In genomic region chr11:8949765-8950430, GRCm38 (mm10) we compare ENCODE assay signal across 14 mouse cellular contexts. TPM values are rescaled to one million over a fixed set of nuclear protein-coding genes. Genes with fewer than 3 reads are reported as not detected.
DNase-seq lines count a peak whose midpoint lies in the region; ATAC-seq lines count a peak whose summit lies in the region.
"Had no signal": no experiment of that assay in that cellular context is flagged by ENCODE, and none has a peak within 500 bp of the region (broad histone marks: within the 10 kb centered on the region; RNA-seq: fewer than 3 reads in every experiment).

No protein-coding gene starts in this region.

- H3K4me3 ChIP-seq in intestine, embryonic 14.5 days (ENCODE audit: low read depth, low read length), result no peak overlapping the region
- no peak overlapping the region for H3K4me3 ChIP-seq in intestine, embryonic 15.5 days (replicated peaks)
- H3K4me3 ChIP-seq in limb, embryonic 13.5 days, result no peak overlapping the region
- H3K4me3 ChIP-seq: kidney, embryonic 15.5 days; myocyte had no signal

- H3K36me3 ChIP-seq in intestine, embryonic 14.5 days (ENCODE audit: control insufficient read depth, insufficient read depth, low read length), result no peaks in the 10 kb centered on the region
- H3K36me3 ChIP-seq in intestine, embryonic 15.5 days, result no peaks in the 10 kb centered on the region
- H3K36me3 ChIP-seq in limb, embryonic 13.5 days, result no peaks in the 10 kb centered on the region
- H3K36me3 ChIP-seq: G1E; kidney, embryonic 15.5 days had no signal

- 70% methylated on average over 6 of the region's 6 CpGs for WGBS in intestine, embryonic 14.5 days
- 68% methylated on average over 6 of the region's 6 CpGs for WGBS in intestine, embryonic 15.5 days
- whole genome bisulfite sequencing in limb, embryonic 13.5 days, result 46% methylated on average over 6 of the region's 6 CpGs

- ATAC-seq in intestine, embryonic 14.5 days (replicated peaks; ENCODE audit: low FRiP score, low TSS enrichment, low read depth), result peak; percentile 51; the same call in 1 of the 2 replicates
- ATAC-seq in intestine, embryonic 15.5 days, result no peak
- ATAC-seq in limb, embryonic 13.5 days (ENCODE audit: low FRiP score, low read depth), result peak; percentile 85
- no peak for ATAC-seq in activated CD4-positive, CD25-positive, alpha-beta regulatory T cell, adult 4 months

- no peaks in the 10 kb centered on the region for H3K4me1 ChIP-seq in intestine, embryonic 14.5 days (replicated peaks; ENCODE audit: control insufficient read depth, insufficient read depth, low read length)
- no peaks in the 10 kb centered on the region for H3K4me1 ChIP-seq in intestine, embryonic 15.5 days (replicated peaks)
- H3K4me1 ChIP-seq in limb, embryonic 13.5 days, result peaks cover 21% of the 10 kb centered on the region
- H3K4me1 ChIP-seq: kidney, embryonic 15.5 days had no signal

- no peak overlapping the region for H3K27ac ChIP-seq in intestine, embryonic 14.5 days (ENCODE audit: low read depth)
- no peak overlapping the region for H3K27ac ChIP-seq in intestine, embryonic 15.5 days
- peak overlapping the region; percentile 96 for H3K27ac ChIP-seq in limb, embryonic 13.5 days
- H3K27ac ChIP-seq: kidney, embryonic 15.5 days had no signal

- H3K9me3 ChIP-seq in intestine, embryonic 14.5 days (ENCODE audit: control insufficient read depth, low read length), result no peaks in the 10 kb centered on the region
- H3K9me3 ChIP-seq in intestine, embryonic 15.5 days, result no peaks in the 10 kb centered on the region
- no peaks in the 10 kb centered on the region for H3K9me3 ChIP-seq in limb, embryonic 13.5 days
- H3K9me3 ChIP-seq: G1E; kidney, embryonic 15.5 days had no signal

- H3K4me2 ChIP-seq in intestine, embryonic 14.5 days (ENCODE audit: low read length), result no peak overlapping the region
- H3K4me2 ChIP-seq in intestine, embryonic 15.5 days (replicated peaks), result no peak overlapping the region
- no peak overlapping the region for H3K4me2 ChIP-seq in limb, embryonic 13.5 days (replicated peaks)
- H3K4me2 ChIP-seq: kidney, embryonic 15.5 days; liver, embryonic 11.5 days had no signal

- no peaks in the 10 kb centered on the region for H3K27me3 ChIP-seq in intestine, embryonic 14.5 days (replicated peaks; ENCODE audit: control insufficient read depth, insufficient read depth, low read length)
- H3K27me3 ChIP-seq in intestine, embryonic 15.5 days (replicated peaks), result no peaks in the 10 kb centered on the region
- H3K27me3 ChIP-seq in limb, embryonic 13.5 days, result no peaks in the 10 kb centered on the region
- H3K27me3 ChIP-seq: kidney, embryonic 15.5 days had no signal

- no peak for DNase-seq in intestine, embryonic 14.5 days (ENCODE audit: low spot score)
- DNase-seq in 3T3-L1 (ENCODE audit: low read depth, low spot score), result peak; percentile 12
- peak; percentile 40 for DNase-seq in adipocyte (ENCODE audit: low spot score)
- no peak for DNase-seq in right cerebral cortex, postnatal 4 days
- DNase-seq in layer of hippocampus, postnatal 36 days, result no peak
- DNase-seq: embryo, embryonic 11 days; gastrocnemius, postnatal 10 days had no signal

- H3K9ac ChIP-seq in intestine, embryonic 14.5 days (ENCODE audit: low read length), result no peak overlapping the region
- no peak overlapping the region for H3K9ac ChIP-seq in intestine, embryonic 15.5 days
- H3K9ac ChIP-seq in limb, embryonic 13.5 days, result no peak overlapping the region
- H3K9ac ChIP-seq: kidney, embryonic 15.5 days had no signal

RNA-seq across cellular contexts. Expression of gene Pkd1l1, which starts 23.2 kb away (rescaled TPM):
- polyA plus RNA-seq in intestine, embryonic 14.5 days (2014; fragmentation: Nextera tagmentation; extraction: Ambion mirVana), result 0.05 and 0.15 TPM in 2 replicates
- polyA plus RNA-seq in intestine, embryonic 15.5 days (2015; fragmentation: Nextera tagmentation; extraction: Ambion mirVana), result 0.08 TPM in 1 of 2 replicates, not detected in the other
- 0.04 and 0.11 TPM in 2 replicates for polyA plus RNA-seq in limb, embryonic 13.5 days (2015; fragmentation: Nextera tagmentation; extraction: Ambion mirVana)
- under 1 TPM in 1 of 2 experiments, not detected in 1; 0.07 TPM for total RNA-seq in layer of hippocampus, postnatal 36 days (2021)
- not detected for polyA plus RNA-seq in activated CD4-positive, CD25-positive, alpha-beta regulatory T cell, adult 4 months (2017; shearing (Covaris generic))
- polyA plus RNA-seq: G1E, myocyte had no signal

Comparison
In these comparisons a context has a peak if more than half of its experiments do, and no peak if none do; other contexts are left out.
1. ATAC-seq: peak in intestine, embryonic 14.5 days (single experiment) and limb, embryonic 13.5 days (single experiment); none in intestine, embryonic 15.5 days (single experiment) and activated CD4-positive, CD25-positive, alpha-beta regulatory T cell, adult 4 months (single experiment).
2. DNase-seq: peak in 3T3-L1 (single experiment) and adipocyte (single experiment); none in intestine, embryonic 14.5 days (single experiment), right cerebral cortex, postnatal 4 days (single experiment) and layer of hippocampus, postnatal 36 days (0 of 2).